Mouse (Mus musculus): ENCODE measurements around the gene Hipk3.

DNA sequence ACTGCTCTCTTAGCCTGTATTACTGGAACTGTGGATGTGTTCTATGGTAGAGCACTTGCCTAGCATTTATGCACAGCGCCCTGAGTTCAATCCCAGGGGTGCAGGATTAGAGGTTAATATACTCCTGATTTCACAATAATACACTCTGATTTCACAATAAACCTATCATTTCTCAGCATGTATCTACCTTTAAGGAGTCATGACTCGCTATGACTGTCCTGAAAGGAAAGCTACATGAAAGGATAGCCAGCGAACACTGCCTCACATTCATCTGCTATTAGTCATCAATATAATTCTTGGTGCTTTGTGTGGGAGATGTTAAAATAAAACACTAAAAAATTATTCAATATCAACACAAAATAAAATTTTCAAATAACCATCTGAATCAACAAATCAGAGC is 58.0 kb downstream of the Hipk3 start:
- TF ChIP-seq CTCF (IDR thresholded peaks at IDR 0.05; ENCODE audit: borderline replicate concordance, extremely low read depth, insufficient read depth, insufficient read length): no peak
- no peak for TF ChIP-seq POLR2A (IDR thresholded peaks at IDR 0.05; ENCODE audit: borderline replicate concordance, extremely low read depth, insufficient read depth, insufficient read length, poor library complexity, severe bottlenecking)

All from brain, embryonic 14.5 days (tissue).